Mouse (Mus musculus) hindbrain, embryonic 16.5 days (tissue): ENCODE results near the gene Fastkd5. TPM values are rescaled to one million over a fixed set of nuclear protein-coding genes. Genes with fewer than 3 reads are reported as not detected.
A peak's percentile ranks its signal among the peaks of the same experiment; 100 is the strongest.

Source experiments
- ATAC-seq: fragments of 200-750 bp; cut with Nextera tagmentation; 2 replicates; pipeline ENCODE4 v1.8.0; 2017; ENCODE audit warnings: moderate TSS enrichment, moderate library complexity
- H3K27ac ChIP-seq: fragments of 300-500 bp; sonication (generic); 2 replicates; pipeline ENCODE4 v1.5.1; 2014; ENCODE audit warnings: low read depth, mild to moderate bottlenecking, control low read depth, low read length, moderate library complexity
- H3K27me3 ChIP-seq: fragments of 300-500 bp; sonication (generic); replicated peaks from 2 replicates; pipeline ENCODE4 v1.6.1; 2014; ENCODE audit warnings: low read length; ENCODE audit not compliant: control insufficient read depth, insufficient read depth
- H3K36me3 ChIP-seq: fragments of 300-500 bp; sonication (generic); 2 replicates; pipeline ENCODE4 v1.6.1; 2014; ENCODE audit warnings: mild to moderate bottlenecking, low read length, moderate library complexity, mixed read lengths; ENCODE audit not compliant: control insufficient read depth, insufficient read depth
- H3K4me1 ChIP-seq: fragments of 300-500 bp; sonication (generic); 2 replicates; pipeline ENCODE4 v1.6.1; 2014; ENCODE audit warnings: low read depth, low read length; ENCODE audit not compliant: control insufficient read depth, insufficient read depth
- H3K4me2 ChIP-seq: fragments of 300-500 bp; sonication (generic); 2 replicates; pipeline ENCODE4 v1.6.1; 2014; ENCODE audit warnings: mild to moderate bottlenecking, low read length, control low read depth, moderate library complexity
- H3K4me3 ChIP-seq: fragments of 300-500 bp; sonication (generic); 2 replicates; pipeline ENCODE4 v1.5.1; 2014; ENCODE audit warnings: mild to moderate bottlenecking, low read length, control low read depth, moderate library complexity
- H3K9ac ChIP-seq: fragments of 300-500 bp; sonication (generic); 2 replicates; pipeline ENCODE4 v1.6.1; 2014; ENCODE audit warnings: low read depth, mild to moderate bottlenecking, control low read depth, low read length, moderate library complexity
- H3K9me3 ChIP-seq: fragments of 300-500 bp; sonication (generic); 2 replicates; pipeline ENCODE4 v1.6.1; 2014; ENCODE audit warnings: mild to moderate bottlenecking, low read length, moderate library complexity; ENCODE audit not compliant: control insufficient read depth
- WGBS: fragments of 180-500 bp; shearing (Covaris S2); extraction: QIAGEN DNeasy Blood & Tissue Kit; methylation state at CpG from one replicate; pipeline ENCODE4 v1.1.7; 2014; 5-methylcytosine and 5-hydroxymethylcytosine counted together
- polyA plus RNA-seq: library from polyadenylated mRNA; unstranded; fragments of >200 nt; fragmentation: Nextera tagmentation; extraction: Ambion mirVana; gene quantifications from 2 replicates; pipeline ENCODE4 v1.2.1, GENCODE M21; 2015

Gene Fastkd5
- polyA plus RNA-seq, 1 experiment from 2014 or later: 9.7 TPM

DNA sequence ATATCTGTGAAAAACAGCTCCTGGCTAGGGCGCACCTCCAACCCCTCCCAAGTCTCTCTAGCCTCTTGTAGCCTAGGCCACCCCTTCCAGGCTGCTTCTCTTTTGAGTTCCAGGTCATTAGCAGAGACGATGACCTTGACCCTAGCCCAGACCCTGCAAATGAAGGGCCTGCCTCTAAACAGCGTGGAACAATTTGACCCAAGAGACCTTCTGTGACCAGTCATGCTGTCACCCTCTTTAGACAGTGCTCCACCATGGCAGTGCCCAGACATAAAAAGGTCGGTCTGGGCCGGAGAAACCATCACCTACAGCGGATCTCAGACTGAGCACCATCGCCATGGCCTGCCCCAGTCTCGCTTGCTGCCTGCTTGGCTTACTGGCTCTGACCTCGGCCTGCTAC lies 54.0 kb downstream of the Fastkd5 start, which contains the start of gene Oxt:
Gene Oxt, plus strand, starts transcription at position 301 of the 400 bp plus-strand sequence.
- Histone ChIP-seq H3K4me3 (peak within 1 kb of the TSS; percentile 33), H3K4me1 (peaks cover 8% of the 10 kb centered on the region), H3K36me3 (no peaks in the 10 kb centered on the region), H3K27me3 (peaks cover 48% of the 10 kb centered on the region), H3K9me3 (no peaks in the 10 kb centered on the region), H3K9ac (peak within 1 kb of the TSS; percentile 51), H3K4me2 (peak within 1 kb of the TSS; percentile 54), H3K27ac (no peak within 1 kb of the TSS)
- ATAC-seq: no peak
- 43% methylated on average over 9 of the region's 9 CpGs for WGBS

DNA sequence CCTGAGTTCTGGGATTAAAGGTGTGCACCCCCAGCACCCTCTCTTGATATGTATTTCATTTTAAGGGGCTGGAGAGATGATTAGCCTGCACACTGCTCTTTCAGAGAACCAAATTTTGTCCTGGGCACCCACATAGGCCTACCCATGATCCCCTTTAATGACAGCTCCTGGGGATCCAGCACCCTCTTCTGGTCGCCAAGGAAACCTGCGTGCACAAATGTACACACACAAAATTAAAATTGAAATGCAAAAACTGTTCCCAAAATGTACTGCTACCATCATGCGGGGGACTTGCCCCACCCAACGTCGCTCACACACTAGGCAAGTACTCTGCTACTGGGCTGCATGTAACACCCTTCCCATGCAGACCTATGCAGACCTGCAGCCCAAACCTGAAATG lies 54.9 kb downstream of the Fastkd5 start:
- H3K9ac ChIP-seq: no peak overlapping the region
- H3K4me3 ChIP-seq: no peak overlapping the region
- no peaks in the 10 kb centered on the region for H3K9me3 ChIP-seq
- ATAC-seq: no peak
- WGBS: 84% methylated on average over 5 of the region's 5 CpGs
- no peaks in the 10 kb centered on the region for H3K36me3 ChIP-seq
- H3K4me2 ChIP-seq: no peak overlapping the region
- peaks cover 40% of the 10 kb centered on the region for H3K27me3 ChIP-seq
- no peak overlapping the region for H3K27ac ChIP-seq
- H3K4me1 ChIP-seq: peaks cover 3% of the 10 kb centered on the region; the same call in 1 of the 2 replicates

DNA sequence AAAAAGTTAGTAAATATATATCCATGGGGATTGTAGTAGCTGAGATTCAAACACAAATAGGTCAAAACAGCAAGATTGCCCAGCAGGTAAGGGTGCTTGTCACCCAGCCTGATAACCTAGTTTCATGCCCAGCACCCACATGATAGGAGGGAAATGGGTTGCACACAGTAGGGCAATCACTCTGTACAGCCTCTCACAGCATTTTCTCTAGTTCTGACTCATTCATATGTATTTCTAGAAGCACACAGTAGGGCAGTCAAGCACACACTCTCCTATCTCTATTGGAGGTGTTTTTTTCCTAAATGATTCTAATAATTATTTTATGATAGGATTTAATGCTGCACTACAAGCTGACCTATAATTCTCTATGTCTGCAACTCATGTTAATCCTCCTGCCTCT lies 59.9 kb downstream of the Fastkd5 start:
- H3K4me1 ChIP-seq: peaks cover 6% of the 10 kb centered on the region
- no peak for ATAC-seq

DNA sequence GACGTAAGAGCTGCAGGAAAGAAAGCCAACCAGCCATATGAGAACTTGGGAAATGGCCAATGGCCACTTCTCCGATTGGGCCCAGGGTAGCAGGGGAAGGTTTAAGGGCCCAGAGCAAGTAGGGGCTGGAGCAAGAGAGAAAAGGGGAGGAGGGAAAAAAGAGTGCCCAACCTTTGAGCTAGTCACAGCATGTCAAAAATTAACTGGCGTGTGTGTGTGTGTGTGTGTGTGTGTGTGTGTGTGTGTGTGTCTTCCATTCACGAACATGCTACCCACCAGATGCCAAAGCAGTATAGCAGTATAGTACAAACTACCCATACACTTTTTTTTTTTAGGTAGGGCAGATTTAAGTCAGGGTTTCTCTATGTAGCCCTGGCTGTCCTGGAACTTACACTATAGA lies 60.9 kb downstream of the Fastkd5 start:
- no peak for ATAC-seq
- Histone ChIP-seq H3K4me3 (no peak overlapping the region), H3K27me3 (no peaks in the 10 kb centered on the region), H3K9me3 (no peaks in the 10 kb centered on the region), H3K9ac (no peak overlapping the region), H3K4me1 (peaks cover 12% of the 10 kb centered on the region), H3K27ac (no peak overlapping the region), H3K36me3 (peaks cover 7% of the 10 kb centered on the region), H3K4me2 (no peak overlapping the region)
- WGBS: 81% methylated on average over 4 of the region's 4 CpGs

More for the DNA sequence above, 59.9 kb downstream of the Fastkd5 start:
- H3K4me3 ChIP-seq: no peak overlapping the region
- H3K36me3 ChIP-seq: peaks cover 7% of the 10 kb centered on the region
- no peak overlapping the region for H3K27ac ChIP-seq
- H3K9me3 ChIP-seq: no peaks in the 10 kb centered on the region
- H3K9ac ChIP-seq: no peak overlapping the region
- H3K4me2 ChIP-seq: no peak overlapping the region
- H3K27me3 ChIP-seq: no peaks in the 10 kb centered on the region; the same call in 1 of the 2 replicates

DNA sequence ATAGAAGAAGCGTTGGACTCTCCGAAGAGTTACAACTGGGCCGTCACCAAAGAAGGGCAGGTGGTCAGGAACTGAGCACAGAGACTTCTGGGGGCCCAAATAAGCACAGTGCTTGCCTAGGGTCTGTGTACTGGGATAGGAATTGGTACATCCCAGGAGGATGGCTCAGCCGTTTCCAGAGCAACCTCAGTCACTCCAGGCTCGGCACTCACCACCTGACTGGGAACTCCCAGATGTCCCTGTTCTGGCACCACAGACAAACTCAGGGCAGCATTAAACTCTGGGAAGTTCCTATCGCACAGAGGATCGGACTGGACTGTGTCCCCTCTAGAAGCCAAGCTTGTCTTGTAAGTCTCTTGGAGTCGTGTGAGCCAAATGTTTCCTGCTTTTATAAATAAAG lies 64.8 kb downstream of the Fastkd5 start:
- no peak overlapping the region for H3K27ac ChIP-seq
- no peak overlapping the region; the same call in 1 of the 2 replicates for H3K4me3 ChIP-seq
- peak overlapping the region; percentile 81 for H3K4me2 ChIP-seq
- H3K9me3 ChIP-seq: no peaks in the 10 kb centered on the region
- H3K27me3 ChIP-seq: no peaks in the 10 kb centered on the region
- WGBS: 79% methylated on average over 8 of the region's 8 CpGs
- peaks cover 7% of the 10 kb centered on the region for H3K36me3 ChIP-seq
- no peak for ATAC-seq
- peaks cover 18% of the 10 kb centered on the region for H3K4me1 ChIP-seq
- no peak overlapping the region for H3K9ac ChIP-seq

DNA sequence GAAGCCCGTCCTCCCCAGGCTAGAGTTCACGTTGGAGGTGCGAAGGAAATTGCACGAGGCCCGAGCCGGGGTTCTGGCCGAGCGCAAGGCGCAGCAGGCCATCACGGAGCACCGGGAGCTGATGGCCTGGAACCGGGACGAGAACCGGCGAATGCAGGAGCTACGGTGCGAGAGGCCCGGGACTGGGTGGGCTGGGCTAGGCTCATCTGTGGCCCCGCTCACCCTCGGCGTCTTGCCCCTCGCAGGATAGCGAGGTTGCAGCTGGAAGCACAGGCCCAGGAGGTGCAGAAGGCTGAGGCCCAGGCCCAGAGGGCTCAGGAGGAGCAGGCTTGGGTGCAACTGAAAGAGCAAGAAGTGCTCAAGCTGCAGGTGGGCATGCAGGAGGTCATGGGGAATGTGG lies 65.8 kb downstream of the Fastkd5 start:
- peak overlapping the region; percentile 79 for H3K9ac ChIP-seq
- H3K4me1 ChIP-seq: peaks cover 18% of the 10 kb centered on the region
- 0% methylated on average over 22 of the region's 23 CpGs for WGBS
- ATAC-seq: no peak
- H3K27me3 ChIP-seq: no peaks in the 10 kb centered on the region
- H3K36me3 ChIP-seq: peaks cover 7% of the 10 kb centered on the region
- H3K4me2 ChIP-seq: peak overlapping the region; percentile 81
- H3K27ac ChIP-seq: peak overlapping the region; percentile 37; the same call in 1 of the 2 replicates
- peak overlapping the region; percentile 69 for H3K4me3 ChIP-seq
- H3K9me3 ChIP-seq: no peaks in the 10 kb centered on the region

Other genes starting within 250 kb of the Fastkd5 start
- 33.6 and 39.3 TPM in 2 replicates for gene Cpxm1, start 232.5 kb downstream of the Fastkd5 start, polyA plus RNA-seq
- gene Gm28372, start 224.8 kb downstream of the Fastkd5 start, polyA plus RNA-seq: not detected in 2 replicates
- gene 1700020A23Rik, start 224.8 kb downstream of the Fastkd5 start, polyA plus RNA-seq: 0.30 and 0.59 TPM in 2 replicates
- gene Tmem239, start 223.5 kb downstream of the Fastkd5 start, polyA plus RNA-seq: 0.12 and 0.28 TPM in 2 replicates
- 104 and 105 TPM in 2 replicates for gene Vps16, start 205.7 kb downstream of the Fastkd5 start, polyA plus RNA-seq
- gene Pced1a, start 205.3 kb downstream of the Fastkd5 start, polyA plus RNA-seq: 15.2 and 15.4 TPM in 2 replicates
- 134 and 144 TPM in 2 replicates for gene Ptpra, start 179.7 kb downstream of the Fastkd5 start, polyA plus RNA-seq
- gene Mrps26, start 66.3 kb downstream of the Fastkd5 start, polyA plus RNA-seq: 103 and 113 TPM in 2 replicates
- gene Oxt, start 53.9 kb downstream of the Fastkd5 start, polyA plus RNA-seq: 0.31 TPM in 1 of 2 replicates, not detected in the other
- 2.4 TPM in 1 of 2 replicates, not detected in the other for gene Avp, start 47.5 kb downstream of the Fastkd5 start, polyA plus RNA-seq
- 8.9 and 9.9 TPM in 2 replicates for gene Ubox5, start within 50 bp of the Fastkd5 start, polyA plus RNA-seq
- 21.1 and 21.2 TPM in 2 replicates for gene Lzts3, start 12.8 kb upstream of the Fastkd5 start, polyA plus RNA-seq
- gene Ddrgk1, start 34.6 kb upstream of the Fastkd5 start, polyA plus RNA-seq: 77.4 and 80.3 TPM in 2 replicates
- 127 and 128 TPM in 2 replicates for gene Itpa, start 37.6 kb upstream of the Fastkd5 start, polyA plus RNA-seq
- gene Slc4a11, start 67.5 kb upstream of the Fastkd5 start, polyA plus RNA-seq: 0.59 and 0.65 TPM in 2 replicates